Mouse (Mus musculus) hindbrain, embryonic 10.5 days (tissue): ENCODE data around the gene Nrp2. TPM values are rescaled to one million over a fixed set of nuclear protein-coding genes. Genes with fewer than 3 reads are reported as not detected.

Source experiments
- DNase-seq: peaks from one replicate; pipeline ENCODE4 v3.0.0-alpha.2; 2017; ENCODE audit warnings: low spot score
- H3K27ac ChIP-seq: fragments of 300-500 bp; sonication (generic); 2 replicates; pipeline ENCODE4 v1.5.1; 2016; ENCODE audit warnings: mild to moderate bottlenecking, moderate library complexity
- H3K27me3 ChIP-seq: fragments of 300-500 bp; sonication (generic); 2 replicates; pipeline ENCODE4 v1.6.1; 2016; ENCODE audit warnings: mild to moderate bottlenecking; ENCODE audit not compliant: poor library complexity, insufficient read depth, severe bottlenecking
- H3K36me3 ChIP-seq: fragments of 300-500 bp; sonication (generic); 2 replicates; pipeline ENCODE4 v1.6.1; 2016; ENCODE audit warnings: mild to moderate bottlenecking, moderate library complexity
- H3K4me1 ChIP-seq: fragments of 300-500 bp; sonication (generic); replicated peaks from 2 replicates; pipeline ENCODE4 v1.6.1; 2016; ENCODE audit warnings: mild to moderate bottlenecking
- H3K4me3 ChIP-seq: fragments of 300-500 bp; sonication (generic); 2 replicates; pipeline ENCODE4 v1.5.1; 2016; ENCODE audit warnings: mild to moderate bottlenecking, moderate library complexity
- H3K9me3 ChIP-seq: fragments of 300-500 bp; sonication (generic); 2 replicates; pipeline ENCODE4 v1.6.1; 2016; ENCODE audit warnings: mild to moderate bottlenecking, moderate library complexity
- WGBS: fragments of 180-500 bp; shearing (Covaris S2); methylation state at CpG from one replicate; pipeline ENCODE4 v1.1.7; 2016; 5-methylcytosine and 5-hydroxymethylcytosine counted together
- polyA plus RNA-seq: library from polyadenylated mRNA; unstranded; fragments of >200 nt; fragmentation: Nextera tagmentation; extraction: Ambion mirVana; gene quantifications from 2 replicates; pipeline ENCODE4 v1.2.1, GENCODE M21; 2016

Gene Nrp2
- polyA plus RNA-seq, 1 experiment from 2014 or later: 23.1 TPM

DNA sequence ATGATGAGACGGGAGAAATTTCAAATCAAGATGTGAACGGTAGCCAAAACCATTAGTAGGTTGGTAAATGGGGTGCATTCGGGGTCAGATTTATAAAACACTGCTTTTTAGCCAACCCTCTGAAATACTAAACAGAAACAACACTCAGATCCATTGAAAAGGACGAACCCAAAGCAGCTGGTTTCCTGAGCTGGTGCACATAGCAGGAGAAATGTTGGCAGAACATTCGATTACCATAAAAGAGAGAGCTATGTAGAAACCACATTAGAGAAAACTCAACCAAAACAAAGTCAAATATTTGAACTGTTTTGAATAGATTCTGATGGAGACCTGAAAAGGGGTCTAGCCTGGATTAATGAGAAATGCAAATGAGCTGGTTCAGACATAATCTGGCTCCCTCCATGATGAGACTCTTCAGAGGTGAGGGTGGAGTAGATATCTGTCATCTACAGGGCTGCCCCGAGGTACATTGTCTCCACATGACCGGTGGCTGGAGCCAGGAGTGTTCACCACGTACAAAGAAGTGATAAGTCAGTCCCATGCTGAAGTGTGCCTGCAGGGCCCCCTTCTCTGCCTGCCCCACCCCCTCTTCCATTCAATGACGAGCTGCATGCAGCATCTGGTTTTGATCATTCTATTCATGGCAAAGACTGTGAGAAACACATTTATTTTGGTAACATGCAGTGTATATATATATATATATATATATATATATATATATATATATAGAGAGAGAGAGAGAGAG lies 156.6 kb downstream of the Nrp2 start:
- Histone ChIP-seq H3K27ac (no peak overlapping the region), H3K4me3 (no peak overlapping the region), H3K4me1 (peaks cover 5% of the 10 kb centered on the region), H3K27me3 (no peaks in the 10 kb centered on the region), H3K9me3 (no peaks in the 10 kb centered on the region), H3K36me3 (no peaks in the 10 kb centered on the region)
- no peak for DNase-seq
- WGBS: 78% methylated on average over 9 of the region's 9 CpGs

- Histone ChIP-seq H3K4me1 (peaks cover 5% of the 10 kb centered on the region), H3K4me3 (no peak overlapping the region), H3K9me3 (no peaks in the 10 kb centered on the region), H3K36me3 (no peaks in the 10 kb centered on the region), H3K27ac (0 out of 2 replicates have a peak overlapping the region, but pooled peaks have one; percentile 24), H3K27me3 (no peaks in the 10 kb centered on the region)
- DNase-seq: no peak
- 78% methylated on average over 5 of the region's 5 CpGs for WGBS
Measured at GRCm38 (mm10) chr1:62860327-62860726, 157.2 kb downstream of the Nrp2 start.

DNA sequence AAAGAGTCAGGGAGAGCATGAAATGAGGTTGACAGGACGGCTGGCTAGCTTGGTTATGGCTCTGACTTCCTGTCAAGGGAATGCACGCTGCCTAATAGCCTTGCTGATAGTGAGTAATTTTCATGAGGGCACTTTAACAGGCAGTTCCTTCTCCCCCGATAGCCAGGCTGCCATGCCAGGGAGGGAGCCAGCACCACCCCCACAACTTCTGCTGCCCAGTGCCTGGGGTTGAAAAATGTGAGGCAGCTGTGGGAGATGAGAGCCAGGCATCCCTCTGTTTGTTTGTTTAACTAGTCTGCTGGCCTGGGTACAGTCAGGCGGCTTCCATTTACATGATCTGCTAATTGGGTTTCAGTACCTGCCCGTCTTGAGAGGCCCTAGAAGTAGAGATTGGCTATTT lies 157.7 kb downstream of the Nrp2 start:
- DNase-seq: no peak
- 45% methylated on average over 5 of the region's 5 CpGs for WGBS
- Histone ChIP-seq H3K4me3 (no peak overlapping the region), H3K36me3 (no peaks in the 10 kb centered on the region), H3K9me3 (no peaks in the 10 kb centered on the region), H3K27me3 (no peaks in the 10 kb centered on the region), H3K27ac (0 out of 2 replicates have a peak overlapping the region, but pooled peaks have one; percentile 24), H3K4me1 (peaks cover 5% of the 10 kb centered on the region)
